Mouse (Mus musculus): ENCODE data around the gene Mterf1a. TPM values are rescaled to one million over a fixed set of nuclear protein-coding genes. Genes with fewer than 3 reads are reported as not detected.
A peak's percentile ranks its signal among the peaks of the same experiment; 100 is the strongest.

Gene Mterf1a
- total RNA-seq, 2 experiments from 2014 or later = 3.2 to 3.3 TPM

DNA sequence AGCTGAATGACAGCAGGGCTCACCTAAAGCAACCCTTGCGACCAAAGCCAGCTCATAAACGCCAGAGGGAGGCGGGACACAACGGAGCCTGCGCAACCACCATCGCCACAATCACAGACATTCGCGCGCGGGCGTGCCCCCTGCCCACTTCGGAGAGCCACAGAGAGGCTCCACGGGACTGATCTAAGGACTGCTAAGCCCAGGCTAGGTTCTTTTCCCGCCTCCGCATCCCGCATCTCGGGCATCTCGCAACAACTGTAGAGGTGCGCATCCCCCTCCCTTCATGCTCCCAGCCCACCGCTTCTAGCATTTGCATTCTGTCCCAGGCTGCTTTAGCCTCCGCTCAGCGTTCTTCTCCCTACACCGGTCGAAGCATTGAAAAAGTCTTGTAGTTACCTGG is 48.7 kb downstream of the Mterf1a start, which contains the start of gene Lrrd1:
Gene Lrrd1 (plus strand): TSS at position 148 of the 400 bp plus-strand sequence.
- intact Hi-C loops (cut with DNase I) = no loop called here
- peak; percentile 8 to 23 for DNase-seq

Other genes with a start within 250 kb of the Mterf1a start
- not detected for gene Tmbim7, start 242.8 kb downstream of the Mterf1a start, total RNA-seq (2021)
- 100 to 1,000 TPM in 1 of 2 experiments, 10 to 100 TPM in 1; 99.2 to 106 TPM for gene Gatad1, start 236.7 kb downstream of the Mterf1a start, total RNA-seq (2021)
- 10 to 100 TPM; 28.7 to 29.8 TPM for gene Ankib1, start 91.0 kb downstream of the Mterf1a start, total RNA-seq (2021)
- gene Krit1, start 90.7 kb downstream of the Mterf1a start, total RNA-seq (2021) = 10 to 100 TPM; 31.7 to 35.7 TPM
- under 1 TPM; 0.07 to 0.17 TPM for gene Lrrd1, start 48.8 kb downstream of the Mterf1a start, total RNA-seq (2021)
- gene Akap9, start 34.1 kb upstream of the Mterf1a start, total RNA-seq (2021) = 10 to 100 TPM; 47.2 to 48.5 TPM
- gene Cyp51, start 210.8 kb upstream of the Mterf1a start, total RNA-seq (2021) = 10 to 100 TPM in 1 of 2 experiments, 1 to 10 TPM in 1; 9.6 to 10.6 TPM